In the genomic region with DNA sequence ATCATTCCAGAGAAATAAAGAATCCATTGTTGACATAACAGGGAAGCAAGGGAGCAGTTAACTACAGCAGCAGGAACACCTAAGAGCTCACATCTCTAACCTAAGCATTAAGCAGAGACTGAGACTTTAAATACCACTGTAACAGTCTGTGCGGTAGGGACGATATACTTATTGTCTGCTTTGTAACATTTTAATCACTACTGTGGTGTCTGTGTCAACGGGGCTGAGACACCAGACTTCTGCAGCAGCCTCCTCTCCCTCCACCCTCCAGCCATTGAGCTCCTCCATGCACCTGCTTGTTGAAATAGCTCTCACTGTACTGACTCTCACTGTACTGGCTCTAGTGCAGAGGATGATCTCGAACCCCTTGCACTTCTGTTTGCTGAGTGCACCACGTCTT, we compare ENCODE assay signal across 22 mouse cellular contexts.
A peak's percentile ranks its signal among the peaks of the same experiment; 100 is the strongest.
DNase-seq lines count a peak whose midpoint lies in the region; ATAC-seq and TF ChIP-seq lines count a peak whose summit lies in the region.
"Had no signal": no experiment of that assay in that cellular context is flagged by ENCODE, and none has a peak within 500 bp of the region (broad histone marks: within the 10 kb centered on the region; RNA-seq: fewer than 3 reads in every experiment).

No protein-coding gene starts in this region.

- no peaks in the 10 kb centered on the region for H3K27me3 ChIP-seq in heart, embryonic 10.5 days (ENCODE audit: insufficient read depth, poor library complexity, severe bottlenecking)
- H3K27me3 ChIP-seq in liver, adult 2 months (ENCODE audit: control insufficient read depth, insufficient read depth, low read length), result no peaks in the 10 kb centered on the region
- no peaks in the 10 kb centered on the region for H3K27me3 ChIP-seq in intestine, embryonic 14.5 days (replicated peaks; ENCODE audit: control insufficient read depth, insufficient read depth, low read length)
- no peaks in the 10 kb centered on the region for H3K27me3 ChIP-seq in neural tube, embryonic 15.5 days (replicated peaks)
- H3K27me3 ChIP-seq: heart, embryonic 12.5 days; liver, embryonic 12.5 days had no signal

- TF ChIP-seq CTCF in liver, adult 2 months (IDR thresholded peaks at IDR 0.05; ENCODE audit: low read depth, low read length), result no peak

- no peak overlapping the region for H3K27ac ChIP-seq in heart, embryonic 10.5 days
- 0 out of 2 replicates have a peak overlapping the region, but pooled peaks have one; percentile 10 for H3K27ac ChIP-seq in liver, adult 2 months (replicated peaks; ENCODE audit: insufficient read depth, low read depth, low read length)
- 0 out of 2 replicates have a peak overlapping the region, but pooled peaks have one; percentile 11 for H3K27ac ChIP-seq in intestine, embryonic 14.5 days (ENCODE audit: low read depth)
- peak overlapping the region; percentile 7 for H3K27ac ChIP-seq in neural tube, embryonic 15.5 days (replicated peaks)
- H3K27ac ChIP-seq: forebrain, embryonic 10.5 days; gastrocnemius, adult 2 months; liver, embryonic 12.5 days had no signal

- H3K4me3 ChIP-seq in heart, embryonic 10.5 days, result no peak overlapping the region
- no peak overlapping the region for H3K4me3 ChIP-seq in liver, adult 2 months (ENCODE audit: insufficient read depth, low read depth, low read length)
- no peak overlapping the region for H3K4me3 ChIP-seq in intestine, embryonic 14.5 days (ENCODE audit: low read depth, low read length)
- H3K4me3 ChIP-seq in neural tube, embryonic 15.5 days (replicated peaks), result no peak overlapping the region
- H3K4me3 ChIP-seq: forebrain, embryonic 10.5 days; gastrocnemius, adult 2 months; heart, embryonic 12.5 days; liver, embryonic 12.5 days had no signal

- TF ChIP-seq POLR2A in liver, adult 2 months (IDR thresholded peaks at IDR 0.05; ENCODE audit: extremely low read depth, insufficient read depth, low read length), result no peak

- H3K9me3 ChIP-seq in heart, embryonic 10.5 days, result no peaks in the 10 kb centered on the region
- no peaks in the 10 kb centered on the region for H3K9me3 ChIP-seq in intestine, embryonic 14.5 days (ENCODE audit: control insufficient read depth, low read length)
- H3K9me3 ChIP-seq in neural tube, embryonic 15.5 days (replicated peaks), result no peaks in the 10 kb centered on the region
- H3K9me3 ChIP-seq: forebrain, embryonic 10.5 days; heart, embryonic 12.5 days; liver, embryonic 12.5 days had no signal

- H3K9ac ChIP-seq in liver, adult 2 months (ENCODE audit: low read depth, low read length), result no peak overlapping the region
- H3K9ac ChIP-seq in intestine, embryonic 14.5 days (ENCODE audit: low read length), result no peak overlapping the region
- H3K9ac ChIP-seq in neural tube, embryonic 15.5 days (replicated peaks), result no peak overlapping the region
- H3K9ac ChIP-seq: heart, embryonic 12.5 days; liver, embryonic 12.5 days had no signal

- H3K36me3 ChIP-seq in heart, embryonic 10.5 days, result no peaks in the 10 kb centered on the region
- no peaks in the 10 kb centered on the region for H3K36me3 ChIP-seq in liver, adult 2 months (ENCODE audit: control insufficient read depth, insufficient read depth, low read length)
- no peaks in the 10 kb centered on the region for H3K36me3 ChIP-seq in intestine, embryonic 14.5 days (ENCODE audit: control insufficient read depth, insufficient read depth, low read length)
- H3K36me3 ChIP-seq in neural tube, embryonic 15.5 days, result no peaks in the 10 kb centered on the region
- H3K36me3 ChIP-seq: forebrain, embryonic 10.5 days; heart, embryonic 12.5 days; liver, embryonic 12.5 days had no signal

- no peak for ATAC-seq in intestine, embryonic 14.5 days (replicated peaks; ENCODE audit: low FRiP score, low TSS enrichment, low read depth)
- no peak for ATAC-seq in neural tube, embryonic 15.5 days (ENCODE audit: low FRiP score)
- ATAC-seq: CD4-positive, CD25-positive, alpha-beta regulatory T cell, adult 4 months; hindbrain, embryonic 16.5 days; liver, embryonic 12.5 days had no signal

- peaks cover 40% of the 10 kb centered on the region for H3K79me2 ChIP-seq in liver, adult 2 months (ENCODE audit: control insufficient read depth, insufficient read depth, low read length)

- H3K4me2 ChIP-seq in intestine, embryonic 14.5 days (ENCODE audit: low read length), result no peak overlapping the region
- H3K4me2 ChIP-seq in neural tube, embryonic 15.5 days, result no peak overlapping the region
- H3K4me2 ChIP-seq: heart, embryonic 12.5 days; liver, embryonic 12.5 days; midbrain, embryonic 11.5 days had no signal

- WGBS in heart, embryonic 10.5 days, result 74% methylated on average over 5 of the region's 5 CpGs
- 64% methylated on average over 5 of the region's 5 CpGs for WGBS in liver, adult 2 months
- WGBS in intestine, embryonic 14.5 days, result 50% methylated on average over 5 of the region's 5 CpGs
- 52% methylated on average over 5 of the region's 5 CpGs for whole genome bisulfite sequencing in neural tube, embryonic 15.5 days

- DNase-seq in heart, adult 11 months, result peak; percentile 34
- no peak for DNase-seq in heart, embryonic 10.5 days (ENCODE audit: low spot score)
- DNase-seq in liver, adult 2 months (ENCODE audit: extremely low read depth, low read depth, low spot score), result no peak
- DNase-seq in liver, result no peak
- no peak for DNase-seq in intestine, embryonic 14.5 days (ENCODE audit: low spot score)
- DNase-seq in spleen, adult 12 weeks (ENCODE audit: low spot score), result no peak
- DNase-seq: cerebellum, adult 11-12 months; cerebellum, postnatal 10 days; gastrocnemius, adult 2 months; heart, postnatal 4 days; kidney, adult 2 months; kidney, postnatal 10 days; lung, adult 18-20 months; lung, postnatal 10 days; retina, postnatal 1 day had no signal

- peaks cover 54% of the 10 kb centered on the region for H3K4me1 ChIP-seq in heart, embryonic 10.5 days
- peaks cover 19% of the 10 kb centered on the region for H3K4me1 ChIP-seq in liver, adult 2 months (ENCODE audit: control insufficient read depth, insufficient read depth, low read length)
- peaks cover 28% of the 10 kb centered on the region for H3K4me1 ChIP-seq in intestine, embryonic 14.5 days (replicated peaks; ENCODE audit: control insufficient read depth, insufficient read depth, low read length)
- peaks cover 32% of the 10 kb centered on the region for H3K4me1 ChIP-seq in neural tube, embryonic 15.5 days
